Mouse (Mus musculus) layer of hippocampus, adult 11-12 months (tissue): ENCODE measurements around the gene Gtsf2.
"Not testable (repeated sequence)": the region's sequence is repeated elsewhere in the genome, so short reads cannot be mapped to it uniquely, and the experiment has no call there.

Source experiments
- DNase-seq: peaks from one replicate; pipeline ENCODE4 v3.0.0; 2022; ENCODE audit warnings: low spot score

Gtsf2 gene

DNA sequence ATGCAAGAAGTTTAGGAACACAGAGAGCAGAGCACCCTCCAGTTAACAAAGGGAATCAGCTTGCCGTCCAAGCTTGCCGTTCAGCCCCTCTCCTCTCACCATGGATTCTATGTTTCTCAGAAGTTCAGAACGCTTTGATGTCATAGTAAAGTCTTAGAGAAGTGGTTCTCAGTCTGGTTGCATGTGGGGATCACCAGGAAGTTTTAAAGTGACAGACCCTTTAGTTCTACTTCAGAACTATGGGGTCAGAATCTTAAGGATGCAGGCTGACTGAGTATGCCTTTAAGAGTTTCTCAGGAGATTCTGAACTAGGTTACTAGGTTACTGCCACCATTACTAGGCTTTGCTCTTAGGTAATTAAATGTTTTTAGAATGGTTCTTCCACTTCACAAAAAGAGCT, at the start of gene Gtsf2:
Gtsf2 (minus strand) TSS at position 101 of the 400 bp plus-strand sequence.
- DNase-seq, result no peak

GRCm38 (mm10) chr15:103496204-103497140, 48.2 kb upstream of the Gtsf2 start:
- no peak for DNase-seq

DNA sequence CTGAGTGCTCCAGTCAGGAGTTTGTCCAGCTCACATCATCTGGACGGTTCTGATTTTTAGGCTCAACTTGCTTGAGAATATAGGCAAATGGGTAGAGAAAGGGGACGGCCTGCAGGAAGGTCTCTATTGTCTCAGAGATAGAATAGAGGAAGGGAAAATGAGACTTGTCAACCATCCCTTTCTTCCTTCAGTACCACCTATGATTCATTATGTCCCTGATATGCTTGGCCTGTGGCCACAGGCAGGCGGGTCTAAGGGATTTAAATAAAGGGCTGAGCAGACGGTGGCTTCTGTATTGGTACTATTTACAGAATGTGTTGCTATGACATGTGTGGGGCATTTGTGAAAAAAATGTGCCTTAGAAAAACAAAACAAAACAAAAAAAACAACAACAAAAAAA, 40.1 kb upstream of the Gtsf2 start:
- DNase-seq, result no peak

- DNase-seq, result no peak
These were observed 38.4 kb upstream of the Gtsf2 start for GRCm38 (mm10) chr15:103486658-103487057.

DNA sequence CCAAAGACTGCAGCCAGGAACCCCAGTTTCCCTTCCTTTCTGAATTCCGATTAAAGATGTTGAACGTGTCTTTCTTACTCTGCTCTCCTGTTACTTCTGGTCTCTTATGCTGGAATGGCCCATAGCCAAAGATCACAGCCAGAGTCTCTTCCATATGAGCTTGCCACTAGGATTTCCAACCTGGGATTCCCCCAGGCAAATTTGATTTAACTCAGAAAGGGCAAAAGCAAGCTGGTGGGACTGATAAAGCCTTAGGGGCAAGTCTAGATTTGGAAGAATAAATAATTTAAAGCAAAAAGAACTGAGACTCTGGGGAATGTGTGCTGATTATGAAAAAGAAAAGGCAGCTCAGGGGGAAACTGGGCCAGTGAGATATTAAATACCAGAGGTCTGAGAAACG, 36.8 kb upstream of the Gtsf2 start:
- no peak for DNase-seq

GRCm38 (mm10) chr15:103484490-103484889, 36.2 kb upstream of the Gtsf2 start:
- no peak for DNase-seq

DNA sequence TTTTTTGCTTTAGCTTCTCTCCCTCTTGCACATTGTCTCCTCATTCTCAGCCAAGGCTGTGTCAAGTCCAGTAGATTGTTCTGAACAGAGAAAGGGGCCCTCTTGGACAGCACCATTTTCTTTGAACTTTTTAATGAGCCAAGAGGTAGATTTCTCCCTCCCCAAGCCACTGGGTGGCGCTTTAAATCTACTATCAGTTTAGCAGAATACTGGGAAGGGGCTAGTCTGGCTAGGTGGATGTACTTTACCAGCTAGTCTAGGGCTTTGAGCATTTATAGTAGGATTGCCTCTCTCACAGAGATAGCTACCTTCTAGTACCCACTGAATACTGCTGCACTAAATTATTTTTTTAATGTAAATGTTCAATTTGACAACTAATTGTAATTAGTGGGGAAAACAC, 34.2 kb upstream of the Gtsf2 start:
- peak; percentile 37 for DNase-seq

- DNase-seq, result no peak
These were observed 31.9 kb upstream of the Gtsf2 start for GRCm38 (mm10) chr15:103480129-103480528.

DNA sequence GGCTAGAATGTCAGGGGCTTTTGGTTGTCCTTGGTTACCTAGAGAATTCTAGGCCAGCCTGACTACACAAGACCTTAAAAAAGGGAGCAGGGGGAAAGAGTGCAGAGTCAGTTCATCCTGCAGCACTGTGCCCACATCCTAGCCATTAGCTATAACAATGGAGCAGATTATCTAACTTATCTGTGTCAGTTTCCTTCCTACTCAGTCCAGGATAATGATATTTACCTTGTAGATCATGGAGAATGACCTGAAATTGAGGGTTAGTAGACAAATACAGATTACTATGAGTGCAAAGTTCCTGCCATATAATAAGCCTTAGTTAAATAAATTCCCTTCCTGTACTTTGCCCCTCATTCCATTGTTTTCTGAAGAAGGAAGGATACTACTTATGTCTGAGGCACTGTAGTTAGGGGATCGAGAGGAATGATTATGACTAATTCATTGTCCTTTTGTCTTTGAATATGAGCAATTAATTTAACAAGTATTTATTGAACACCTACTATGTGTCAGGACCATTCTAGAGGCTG, 30.9 kb upstream of the Gtsf2 start:
- DNase-seq, result no peak

- no peak for DNase-seq
These were observed 25.5 kb upstream of the Gtsf2 start for GRCm38 (mm10) chr15:103473769-103474168.

GRCm38 (mm10) chr15:103473182-103473581, 24.9 kb upstream of the Gtsf2 start:
- no peak for DNase-seq

GRCm38 (mm10) chr15:103472265-103472664, 24.0 kb upstream of the Gtsf2 start:
- DNase-seq, result no peak

- DNase-seq, result no peak
These were observed 23.4 kb upstream of the Gtsf2 start for GRCm38 (mm10) chr15:103471488-103472194.

DNA sequence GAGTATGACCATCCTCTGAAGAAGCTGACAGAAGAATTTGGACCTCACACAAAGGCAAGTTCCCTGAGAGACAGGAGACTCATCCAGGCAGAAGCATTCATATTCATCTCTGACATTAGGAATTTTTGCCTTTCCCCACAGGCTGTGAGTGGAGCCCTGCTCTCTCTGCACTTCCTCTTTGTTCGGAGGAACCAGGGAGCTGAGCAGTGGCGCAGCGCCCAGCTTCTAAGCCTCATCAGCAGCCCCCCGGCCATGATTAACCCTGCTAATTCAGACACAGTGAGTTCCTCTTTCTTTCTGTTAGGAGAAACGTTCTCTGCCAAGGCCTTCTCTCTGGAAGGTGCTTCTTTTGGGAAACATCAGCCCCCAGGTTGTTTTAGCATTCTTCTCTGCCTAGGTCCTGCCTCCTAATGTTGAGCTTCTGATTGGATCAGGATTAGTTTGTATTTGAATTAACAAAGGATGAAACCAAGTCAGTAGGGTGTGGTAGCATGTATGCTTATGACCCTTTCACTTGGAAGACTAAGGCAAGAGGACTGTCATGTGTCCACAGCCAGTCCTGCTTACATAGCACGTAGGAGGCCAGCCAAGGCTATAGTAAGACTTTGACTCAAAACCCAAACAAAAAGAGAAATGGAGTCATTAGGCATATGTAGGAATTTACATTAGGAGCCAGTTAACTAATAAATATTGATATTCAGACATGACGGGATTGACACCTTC, 14.4 kb upstream of the Gtsf2 start:
- DNase-seq, result peak; percentile 43

- no peak for DNase-seq
These were observed 6.2 kb upstream of the Gtsf2 start for GRCm38 (mm10) chr15:103454449-103454848.

DNA sequence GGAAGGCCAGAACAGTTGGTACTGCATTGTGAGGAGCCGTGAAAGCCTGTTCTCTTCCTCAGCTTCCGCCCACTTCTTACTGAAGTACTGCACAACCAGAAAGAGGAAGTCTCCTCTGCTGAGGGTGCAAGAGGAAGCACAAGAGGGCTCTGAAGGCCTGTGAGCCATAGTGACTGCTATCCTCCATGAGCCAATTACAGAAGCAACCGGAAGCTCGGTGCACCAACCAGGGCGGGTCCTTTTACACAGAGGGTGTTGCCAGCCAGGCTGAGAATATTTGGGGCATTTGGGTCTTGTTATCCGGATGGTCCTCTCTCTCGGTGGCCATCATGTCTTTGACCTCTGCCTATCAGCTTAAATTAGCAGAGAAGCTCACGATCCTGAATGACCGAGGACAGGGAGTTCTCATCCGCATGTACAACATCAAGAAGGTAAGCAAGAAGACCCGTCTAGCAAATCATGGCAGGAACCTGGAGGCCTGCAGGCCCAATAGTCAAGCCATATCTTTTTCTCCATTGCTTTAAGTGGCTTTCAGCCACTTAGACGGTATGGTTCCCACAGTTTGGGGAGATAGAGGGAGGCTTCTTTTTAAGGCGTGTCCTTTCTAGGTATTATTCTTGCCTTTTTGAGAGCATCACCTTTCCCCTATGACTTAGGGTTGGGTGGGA, 5.4 kb upstream of the Gtsf2 start, which contains the start of gene Nckap1l:
Nckap1l (plus strand) TSS at position 244 of the 668 bp plus-strand sequence.
- DNase-seq, result peak; percentile 59

DNA sequence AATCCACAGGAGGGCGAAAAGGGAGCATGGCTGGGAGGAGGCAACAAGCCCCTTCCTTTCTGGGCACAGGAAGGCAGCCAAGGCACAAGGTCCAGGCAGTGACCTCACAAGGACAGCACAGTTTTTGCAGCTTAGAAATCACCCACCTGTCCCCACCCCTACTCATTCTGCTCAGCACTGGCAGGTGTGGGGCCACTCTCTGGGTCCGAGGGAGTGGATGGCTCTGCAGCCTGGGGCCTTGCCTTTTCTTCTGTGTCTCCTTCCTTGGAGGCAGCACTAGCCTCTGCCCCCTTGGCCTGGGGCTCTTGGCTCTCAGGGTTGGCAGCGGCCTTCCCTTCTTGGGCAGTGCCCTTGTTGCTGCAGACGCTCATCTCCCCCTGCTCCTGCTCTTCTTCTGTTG, 2.3 kb downstream of the Gtsf2 start:
- not testable (repeated sequence) for DNase-seq

- DNase-seq, result no peak
These were observed 18.0 kb downstream of the Gtsf2 start, which contains the start of gene Gtsf1 for GRCm38 (mm10) chr15:103430241-103430640. Gtsf1 (minus strand) TSS chr15:103430470.

DNA sequence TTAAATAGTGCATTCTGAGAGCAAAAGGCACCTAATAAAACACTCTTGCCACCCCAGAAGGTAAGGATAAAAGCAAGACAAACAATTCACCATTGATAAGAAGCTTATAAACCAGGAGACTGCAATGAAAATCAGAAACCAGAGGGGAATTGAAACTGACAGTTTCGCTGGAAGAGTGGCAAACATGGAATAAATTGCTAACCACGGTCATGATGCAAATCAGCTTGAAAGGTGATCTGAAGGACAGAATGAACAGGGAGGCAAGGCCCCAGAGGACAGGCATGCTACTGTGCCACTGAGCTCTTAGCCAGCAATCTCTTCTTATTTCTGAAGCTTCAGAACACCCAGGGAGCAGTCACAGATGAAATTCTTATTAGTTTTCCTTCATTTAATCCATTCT, 21.3 kb downstream of the Gtsf2 start:
- DNase-seq, result no peak

DNA sequence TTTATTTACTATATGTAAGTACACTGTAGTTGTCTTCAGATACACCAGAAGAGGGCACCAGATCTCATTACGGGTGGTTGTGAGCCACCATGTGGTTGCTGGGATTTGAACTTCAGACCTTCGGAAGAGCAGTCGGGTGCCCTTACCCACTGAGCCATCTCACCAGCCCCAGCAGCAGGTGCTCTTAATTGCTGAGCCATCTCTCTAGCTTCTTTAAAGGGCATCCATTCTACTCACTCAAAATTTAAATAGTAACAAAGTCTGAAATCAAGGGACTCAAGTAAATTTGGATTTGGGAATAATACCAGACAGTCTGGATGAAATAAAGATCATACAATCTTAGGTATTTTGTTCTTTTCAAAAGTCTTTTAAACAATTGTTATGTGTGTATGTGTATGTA, 42.7 kb downstream of the Gtsf2 start:
- not testable (repeated sequence) for DNase-seq

- DNase-seq, result no peak
These were observed 46.9 kb downstream of the Gtsf2 start for GRCm38 (mm10) chr15:103401361-103401760.
